Mouse (Mus musculus) limb, embryonic 14.5 days (tissue): ENCODE measurements around the gene Elmsan1. TPM values are rescaled to one million over a fixed set of nuclear protein-coding genes. Genes with fewer than 3 reads are reported as not detected.

ENCODE experiments used
- ATAC-seq: fragments of 200-750 bp; cut with Nextera tagmentation; 2 replicates; pipeline ENCODE4 v1.8.0; 2017; ENCODE audit warnings: low read depth, moderate number of reproducible peaks, moderate TSS enrichment; ENCODE audit not compliant: low FRiP score
- DNase-seq: peaks from one replicate; pipeline ENCODE4 v3.0.0-alpha.2; 2015; ENCODE audit warnings: low spot score
- H3K27ac ChIP-seq: fragments of 300-500 bp; sonication (generic); replicated peaks from 2 replicates; pipeline ENCODE4 v1.5.1; 2014; ENCODE audit warnings: low read depth, mild to moderate bottlenecking, low read length, moderate library complexity, mixed read lengths
- H3K27me3 ChIP-seq: fragments of 300-500 bp; sonication (generic); 2 replicates; pipeline ENCODE4 v1.6.1; 2014; ENCODE audit warnings: low read length, mixed read lengths; ENCODE audit not compliant: control insufficient read depth, insufficient read depth
- H3K36me3 ChIP-seq: fragments of 300-500 bp; sonication (generic); 2 replicates; pipeline ENCODE4 v1.6.1; 2014; ENCODE audit warnings: mild to moderate bottlenecking, low read length, moderate library complexity, mixed read lengths; ENCODE audit not compliant: control insufficient read depth, insufficient read depth
- H3K4me1 ChIP-seq: fragments of 300-500 bp; sonication (generic); 2 replicates; pipeline ENCODE4 v1.6.1; 2014; ENCODE audit warnings: antibody characterized with exemption, low read length, mixed read lengths; ENCODE audit not compliant: control insufficient read depth, insufficient read depth
- H3K4me2 ChIP-seq: fragments of 300-500 bp; sonication (generic); replicated peaks from 2 replicates; pipeline ENCODE4 v1.6.1; 2014; ENCODE audit warnings: low read depth, mild to moderate bottlenecking, low read length, moderate library complexity; ENCODE audit not compliant: severe bottlenecking
- H3K4me3 ChIP-seq: fragments of 300-500 bp; sonication (generic); replicated peaks from 2 replicates; pipeline ENCODE4 v1.5.1; 2014; ENCODE audit warnings: low read length
- H3K9ac ChIP-seq: fragments of 300-500 bp; sonication (generic); 2 replicates; pipeline ENCODE4 v1.6.1; 2014; ENCODE audit warnings: mild to moderate bottlenecking, low read depth, low read length, moderate library complexity; ENCODE audit not compliant: severe bottlenecking
- H3K9me3 ChIP-seq: fragments of 300-500 bp; sonication (generic); 2 replicates; pipeline ENCODE4 v1.6.1; 2016; ENCODE audit warnings: low read length; ENCODE audit not compliant: control insufficient read depth
- POLR2A ChIP-seq: fragments of 200-500 bp; IDR thresholded peaks from 2 replicates; pipeline ENCODE4 v1.8.0; 2012; ENCODE audit warnings: inconsistent platforms, mild to moderate bottlenecking, moderate library complexity, borderline replicate concordance; ENCODE audit not compliant: insufficient read depth, insufficient read length; ENCODE audit errors: extremely low read depth
- WGBS: fragments of 180-500 bp; shearing (Covaris S2); extraction: QIAGEN DNeasy Blood & Tissue Kit; methylation state at CpG from one replicate; pipeline ENCODE4 v1.1.7; 2014; 5-methylcytosine and 5-hydroxymethylcytosine counted together
- polyA plus RNA-seq, 2 experiments: library from polyadenylated mRNA; depleted of rRNA in 1 of 2; stranded (reverse) in 1 of 2; unstranded in 1 of 2; fragments of >200 nt; fragmentation: Nextera tagmentation in 1 of 2; extraction: Ambion mirVana in 1 of 2; gene quantifications; 2 replicates each; pipeline versions ENCODE4 v1.2.1 to v1.2.3; 2012 to 2014

Elmsan1 gene
- polyA plus RNA-seq, 2 experiments, result 11.8 to 14.4 TPM

- Histone ChIP-seq H3K4me3 (no peak overlapping the region), H3K9me3 (no peaks in the 10 kb centered on the region), H3K4me1 (peaks cover 3% of the 10 kb centered on the region), H3K9ac (no peak overlapping the region), H3K27ac (no peak overlapping the region), H3K36me3 (peaks cover 75% of the 10 kb centered on the region), H3K27me3 (no peaks in the 10 kb centered on the region), H3K4me2 (no peak overlapping the region)
- DNase-seq (no peak), ATAC-seq (no peak)
- WGBS, result 76% methylated on average over 6 of the region's 6 CpGs
- no peak for TF ChIP-seq POLR2A
Observed at GRCm38 (mm10) chr12:84153414-84153813, 65.3 kb downstream of the Elmsan1 start.

GRCm38 (mm10) chr12:84152352-84153190 is 66.1 kb downstream of the Elmsan1 start:
- no peak overlapping the region for H3K4me2 ChIP-seq
- H3K36me3 ChIP-seq, result peaks cover 67% of the 10 kb centered on the region
- no peak overlapping the region for H3K4me3 ChIP-seq
- no peak overlapping the region for H3K27ac ChIP-seq
- WGBS, result 53% methylated on average over 32 of the region's 32 CpGs
- TF ChIP-seq POLR2A, result no peak
- no peak for DNase-seq
- H3K27me3 ChIP-seq, result no peaks in the 10 kb centered on the region
- 0 out of 2 replicates have a peak, but pooled peaks have one; percentile 7 for ATAC-seq
- no peaks in the 10 kb centered on the region for H3K9me3 ChIP-seq
- peaks cover 6% of the 10 kb centered on the region for H3K4me1 ChIP-seq
- H3K9ac ChIP-seq, result no peak overlapping the region

- H3K27ac ChIP-seq, result no peak overlapping the region
- H3K36me3 ChIP-seq, result peaks cover 61% of the 10 kb centered on the region
- no peak overlapping the region for H3K4me2 ChIP-seq
- H3K27me3 ChIP-seq, result no peaks in the 10 kb centered on the region
- H3K9ac ChIP-seq, result no peak overlapping the region
- 89% methylated on average over 10 of the region's 10 CpGs for WGBS
- peaks cover 6% of the 10 kb centered on the region for H3K4me1 ChIP-seq
- H3K4me3 ChIP-seq, result no peak overlapping the region
- no peaks in the 10 kb centered on the region for H3K9me3 ChIP-seq
- TF ChIP-seq POLR2A, result no peak
- ATAC-seq, result no peak
- no peak for DNase-seq
Observed at GRCm38 (mm10) chr12:84151911-84152310, 66.8 kb downstream of the Elmsan1 start.

- no peak overlapping the region for H3K9ac ChIP-seq
- H3K9me3 ChIP-seq, result no peaks in the 10 kb centered on the region
- H3K4me2 ChIP-seq, result no peak overlapping the region
- DNase-seq (no peak), ATAC-seq (no peak)
- H3K36me3 ChIP-seq, result peaks cover 51% of the 10 kb centered on the region
- H3K4me1 ChIP-seq, result peaks cover 6% of the 10 kb centered on the region
- H3K4me3 ChIP-seq, result no peak overlapping the region
- H3K27ac ChIP-seq, result no peak overlapping the region
- WGBS, result 59% methylated on average over 6 of the region's 6 CpGs
- H3K27me3 ChIP-seq, result no peaks in the 10 kb centered on the region
- no peak for TF ChIP-seq POLR2A
Observed at GRCm38 (mm10) chr12:84150976-84151375, 67.7 kb downstream of the Elmsan1 start.

- no peaks in the 10 kb centered on the region for H3K27me3 ChIP-seq
- no peak for TF ChIP-seq POLR2A
- 87% methylated on average over 15 of the region's 15 CpGs for WGBS
- H3K4me3 ChIP-seq, result no peak overlapping the region
- H3K9me3 ChIP-seq, result no peaks in the 10 kb centered on the region
- DNase-seq (no peak), ATAC-seq (no peak)
- peaks cover 46% of the 10 kb centered on the region for H3K36me3 ChIP-seq
- H3K4me2 ChIP-seq, result no peak overlapping the region
- peaks cover 6% of the 10 kb centered on the region for H3K4me1 ChIP-seq
- no peak overlapping the region for H3K9ac ChIP-seq
- no peak overlapping the region for H3K27ac ChIP-seq
Observed at GRCm38 (mm10) chr12:84149971-84150370, 68.7 kb downstream of the Elmsan1 start.
